Mouse (Mus musculus) lung, postnatal 0 days (tissue): ENCODE measurements around the gene Abcb1a. TPM values are rescaled to one million over a fixed set of nuclear protein-coding genes. Genes with fewer than 3 reads are reported as not detected.
"Not testable (repeated sequence)": the region's sequence is repeated elsewhere in the genome, so short reads cannot be mapped to it uniquely, and the experiment has no call there.

Experiments
- ATAC-seq: fragments of 200-750 bp; cut with Nextera tagmentation; 2 replicates; pipeline ENCODE4 v1.8.0; 2017; ENCODE audit warnings: moderate library complexity
- DNase-seq: peaks from one replicate; pipeline ENCODE4 v3.0.0-alpha.2; 2016; ENCODE audit warnings: low spot score
- H3K27ac ChIP-seq: fragments of 300-500 bp; sonication (generic); 2 replicates; pipeline ENCODE4 v1.5.1; 2014; ENCODE audit warnings: antibody characterized with exemption, mild to moderate bottlenecking, low read length, mixed read lengths
- H3K27me3 ChIP-seq: fragments of 300-500 bp; sonication (generic); replicated peaks from 2 replicates; pipeline ENCODE4 v1.6.1; 2014; ENCODE audit warnings: low read length, mixed read lengths; ENCODE audit not compliant: insufficient read depth
- H3K36me3 ChIP-seq: fragments of 300-500 bp; sonication (generic); 2 replicates; pipeline ENCODE4 v1.6.1; 2014; ENCODE audit warnings: low read length, mixed read lengths; ENCODE audit not compliant: insufficient read depth
- H3K4me1 ChIP-seq: fragments of 300-500 bp; sonication (generic); 2 replicates; pipeline ENCODE4 v1.6.1; 2014; ENCODE audit warnings: antibody characterized with exemption, low read depth, low read length, mixed read lengths; ENCODE audit not compliant: insufficient read depth
- H3K4me2 ChIP-seq: fragments of 300-500 bp; sonication (generic); replicated peaks from 2 replicates; pipeline ENCODE4 v1.6.1; 2014; ENCODE audit warnings: low read depth, mild to moderate bottlenecking, low read length, moderate library complexity, mixed read lengths
- H3K4me3 ChIP-seq: fragments of 300-500 bp; sonication (generic); 2 replicates; pipeline ENCODE4 v1.5.1; 2014; ENCODE audit warnings: low read depth, low read length
- H3K9ac ChIP-seq: fragments of 300-500 bp; sonication (generic); replicated peaks from 2 replicates; pipeline ENCODE4 v1.6.1; 2014; ENCODE audit warnings: low read depth, mild to moderate bottlenecking
- H3K9me3 ChIP-seq: fragments of 300-500 bp; sonication (generic); 2 replicates; pipeline ENCODE4 v1.6.1; 2016; ENCODE audit warnings: low read length, mixed read lengths
- CTCF ChIP-seq: IDR thresholded peaks from 2 replicates; pipeline ENCODE4 v1.5.1; 2016; ENCODE audit warnings: antibody characterized with exemption, mild to moderate bottlenecking
- EP300 ChIP-seq: IDR thresholded peaks from 2 replicates; pipeline ENCODE4 v1.6.1; 2016; ENCODE audit warnings: antibody characterized with exemption, mild to moderate bottlenecking, control low read depth
- WGBS: fragments of 180-500 bp; shearing (Covaris S2); extraction: QIAGEN DNeasy Blood & Tissue Kit; methylation state at CpG from one replicate; pipeline ENCODE4 v1.1.7; 2014; 5-methylcytosine and 5-hydroxymethylcytosine counted together
- polyA plus RNA-seq: library from polyadenylated mRNA; unstranded; fragments of >200 nt; fragmentation: Nextera tagmentation; extraction: Ambion mirVana; gene quantifications from 2 replicates; pipeline ENCODE4 v1.2.1, GENCODE M21; 2015

Gene Abcb1a
- polyA plus RNA-seq, 1 experiment from 2014 or later: 3.7 TPM

- Histone ChIP-seq H3K9ac (no peak overlapping the region), H3K9me3 (no peaks in the 10 kb centered on the region), H3K27me3 (no peaks in the 10 kb centered on the region), H3K4me3 (no peak overlapping the region), H3K27ac (no peak overlapping the region), H3K4me1 (no peaks in the 10 kb centered on the region), H3K36me3 (no peaks in the 10 kb centered on the region), H3K4me2 (no peak overlapping the region)
- no peak for ATAC-seq
- 53% methylated on average over 1 of the region's 1 CpGs for WGBS
- DNase-seq: no peak
- TF ChIP-seq CTCF (no peak), EP300 (no peak)
Measured at GRCm38 (mm10) chr5:8719556-8719955, 59.7 kb downstream of the Abcb1a start.

DNA sequence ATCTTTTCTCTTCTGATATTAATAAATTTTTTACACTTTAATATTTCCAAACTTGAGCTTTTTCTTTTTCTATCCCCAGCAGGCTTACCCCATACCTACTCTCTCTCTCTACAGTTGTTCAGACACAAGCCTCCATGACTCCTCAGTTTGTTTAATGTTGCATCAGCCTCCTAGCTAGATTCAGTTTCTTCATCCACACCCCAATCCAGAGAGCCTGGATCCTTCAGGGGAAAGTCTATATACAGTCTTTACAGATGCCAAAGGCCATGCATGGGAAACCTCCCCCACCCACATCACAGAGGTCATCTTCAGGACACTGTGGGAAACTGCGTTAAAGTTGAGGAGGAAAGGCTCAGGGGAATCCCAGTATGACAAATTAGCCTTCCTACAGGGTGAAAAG is 62.3 kb downstream of the Abcb1a start:
- ATAC-seq (peak; percentile 17; the same call in 1 of the 2 replicates), DNase-seq (no peak)
- Histone ChIP-seq H3K4me3 (no peak overlapping the region), H3K27me3 (no peaks in the 10 kb centered on the region), H3K9ac (no peak overlapping the region), H3K4me1 (no peaks in the 10 kb centered on the region), H3K9me3 (no peaks in the 10 kb centered on the region), H3K4me2 (no peak overlapping the region), H3K36me3 (no peaks in the 10 kb centered on the region), H3K27ac (no peak overlapping the region)
- TF ChIP-seq EP300: no peak
- no peak for TF ChIP-seq CTCF
- 5% methylated on average over 1 of the region's 1 CpGs for WGBS

DNA sequence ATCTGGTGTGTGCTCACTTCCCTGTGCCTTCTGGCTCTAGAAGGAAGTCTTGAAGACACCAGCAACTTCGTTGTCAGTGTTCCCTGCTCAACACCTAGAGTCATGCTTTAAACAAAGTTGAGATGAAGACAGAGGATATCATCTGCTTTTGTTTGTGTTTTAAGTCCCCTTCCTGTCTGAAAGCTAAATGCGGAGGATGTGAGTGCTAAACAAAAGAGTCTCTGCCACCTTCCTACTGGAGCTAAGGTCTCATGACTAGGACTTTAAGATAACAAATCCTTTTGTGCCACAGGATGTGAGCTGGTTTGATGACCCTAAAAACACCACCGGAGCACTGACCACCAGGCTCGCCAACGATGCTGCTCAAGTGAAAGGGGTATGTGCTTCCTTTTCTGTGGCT is 63.0 kb downstream of the Abcb1a start:
- ATAC-seq (peak; percentile 80), DNase-seq (peak; percentile 39)
- no peaks in the 10 kb centered on the region for H3K36me3 ChIP-seq
- 49% methylated on average over 5 of the region's 5 CpGs for WGBS
- no peak overlapping the region for H3K27ac ChIP-seq
- H3K4me1 ChIP-seq: no peaks in the 10 kb centered on the region
- no peak overlapping the region for H3K4me2 ChIP-seq
- no peak overlapping the region for H3K4me3 ChIP-seq
- no peak overlapping the region for H3K9ac ChIP-seq
- TF ChIP-seq EP300 (0 out of 2 replicates have a peak, but pooled peaks have one; percentile 50), CTCF (no peak)
- no peaks in the 10 kb centered on the region for H3K9me3 ChIP-seq
- no peaks in the 10 kb centered on the region for H3K27me3 ChIP-seq

GRCm38 (mm10) chr5:8727760-8728159 is 67.9 kb downstream of the Abcb1a start:
- H3K4me1 ChIP-seq: no peaks in the 10 kb centered on the region
- WGBS: 53% methylated on average over 4 of the region's 4 CpGs
- no peaks in the 10 kb centered on the region for H3K36me3 ChIP-seq
- H3K4me3 ChIP-seq: no peak overlapping the region
- DNase-seq (no peak), ATAC-seq (no peak)
- no peak overlapping the region for H3K4me2 ChIP-seq
- H3K9me3 ChIP-seq: no peaks in the 10 kb centered on the region
- TF ChIP-seq CTCF: no peak
- no peak for TF ChIP-seq EP300
- no peak overlapping the region for H3K27ac ChIP-seq
- no peaks in the 10 kb centered on the region for H3K27me3 ChIP-seq
- no peak overlapping the region for H3K9ac ChIP-seq

- ATAC-seq (no peak), DNase-seq (no peak)
- TF ChIP-seq CTCF (no peak), EP300 (no peak)
- H3K9me3 ChIP-seq: no peaks in the 10 kb centered on the region
- no peaks in the 10 kb centered on the region for H3K4me1 ChIP-seq
- no peak overlapping the region for H3K4me3 ChIP-seq
- H3K27me3 ChIP-seq: no peaks in the 10 kb centered on the region
- H3K36me3 ChIP-seq: no peaks in the 10 kb centered on the region
- H3K9ac ChIP-seq: no peak overlapping the region
- H3K4me2 ChIP-seq: no peak overlapping the region
- H3K27ac ChIP-seq: no peak overlapping the region
Measured at GRCm38 (mm10) chr5:8732639-8733038, 72.8 kb downstream of the Abcb1a start.

GRCm38 (mm10) chr5:8733307-8733706 is 73.4 kb downstream of the Abcb1a start:
- H3K9ac ChIP-seq, H3K4me3 ChIP-seq, H3K9me3 ChIP-seq, DNase-seq, H3K4me1 ChIP-seq, H3K36me3 ChIP-seq, H3K27me3 ChIP-seq, H3K27ac ChIP-seq, ATAC-seq, H3K4me2 ChIP-seq: not testable (repeated sequence)
- 72% methylated on average over 6 of the region's 10 CpGs for WGBS

DNA sequence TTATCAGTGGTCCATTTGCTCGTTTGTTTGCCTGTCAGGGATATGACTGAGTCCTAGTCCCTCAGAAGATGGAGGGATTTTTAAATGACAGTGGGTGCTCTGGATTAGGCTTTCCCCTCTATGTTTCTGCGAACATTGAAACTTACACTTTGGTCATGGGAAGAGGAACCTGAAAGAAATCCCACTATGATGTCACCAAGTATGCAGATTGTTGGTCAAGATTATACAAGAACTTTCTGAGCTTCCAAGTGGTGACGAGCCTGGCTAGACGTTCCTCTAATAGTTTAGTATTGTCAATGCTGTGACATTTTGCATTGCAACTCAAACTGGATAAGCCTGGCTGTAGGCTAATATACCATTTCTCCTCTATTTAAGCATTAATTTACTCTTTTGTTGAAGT is 76.5 kb downstream of the Abcb1a start:
- no peak overlapping the region for H3K4me2 ChIP-seq
- no peak for ATAC-seq
- H3K36me3 ChIP-seq: no peaks in the 10 kb centered on the region
- DNase-seq: no peak
- no peaks in the 10 kb centered on the region for H3K9me3 ChIP-seq
- no peak overlapping the region for H3K4me3 ChIP-seq
- H3K4me1 ChIP-seq: no peaks in the 10 kb centered on the region
- no peak overlapping the region for H3K9ac ChIP-seq
- TF ChIP-seq EP300 (no peak), CTCF (no peak)
- no peak overlapping the region for H3K27ac ChIP-seq
- no peaks in the 10 kb centered on the region for H3K27me3 ChIP-seq
- WGBS: 57% methylated on average over 4 of the region's 4 CpGs
